Mouse (Mus musculus) embryonic fibroblast, embryonic 13.5 days (primary cell): ENCODE data around the gene Spcs2. TPM values are rescaled to one million over a fixed set of nuclear protein-coding genes. Genes with fewer than 3 reads are reported as not detected.
A peak's percentile ranks its signal among the peaks of the same experiment; 100 is the strongest.

Experiments
- H3K27ac ChIP-seq: 2 replicates; pipeline ENCODE4 v1.5.1; 2012; ENCODE audit warnings: low read length, control low read depth, inconsistent platforms; ENCODE audit not compliant: insufficient read depth
- H3K4me1 ChIP-seq: 2 replicates; pipeline ENCODE4 v1.6.1; 2011; ENCODE audit warnings: low read length; ENCODE audit not compliant: control insufficient read depth, insufficient read depth
- H3K4me3 ChIP-seq: 2 replicates; pipeline ENCODE4 v1.5.1; 2011; ENCODE audit warnings: mild to moderate bottlenecking, control low read depth, low read length; ENCODE audit not compliant: insufficient read depth
- CTCF ChIP-seq: IDR thresholded peaks from 2 replicates; pipeline ENCODE4 v1.5.1; 2011; ENCODE audit warnings: mild to moderate bottlenecking, control low read depth, low read length, moderate library complexity, borderline replicate concordance; ENCODE audit not compliant: insufficient read depth
- POLR2A ChIP-seq: IDR thresholded peaks from 2 replicates; pipeline ENCODE4 v1.6.1; 2011; ENCODE audit warnings: low read depth, mild to moderate bottlenecking, control low read depth, low read length, moderate library complexity
- polyA plus RNA-seq: library from polyadenylated mRNA; stranded (reverse); fragments of >200 nt; gene quantifications from 2 replicates; pipeline ENCODE4 v1.2.4, GENCODE M21; 2011; ENCODE audit warnings: low read depth; ENCODE audit not compliant: missing spikeins, insufficient read length

Spcs2 gene
- polyA plus RNA-seq, 1 experiment = 168 TPM

GRCm38 (mm10) chr7:99865219-99865618 lies 2.0 kb upstream of the Spcs2 start:
- Histone ChIP-seq H3K4me3 (no peak overlapping the region), H3K27ac (peak overlapping the region; percentile 87), H3K4me1 (peaks cover 5% of the 10 kb centered on the region)
- no peak for TF ChIP-seq POLR2A
- TF ChIP-seq CTCF = no peak

- H3K4me1 ChIP-seq = peaks cover 5% of the 10 kb centered on the region
- H3K27ac ChIP-seq = peak overlapping the region; percentile 87
- no peak for TF ChIP-seq CTCF
- TF ChIP-seq POLR2A = no peak
- H3K4me3 ChIP-seq = no peak overlapping the region
These were observed 1.2 kb upstream of the Spcs2 start for GRCm38 (mm10) chr7:99864241-99865028.

- TF ChIP-seq CTCF = no peak
- peak; percentile 92 for TF ChIP-seq POLR2A
- no peak within 1 kb of the TSS for H3K27ac ChIP-seq
- peak within 1 kb of the TSS; percentile 72 for H3K4me3 ChIP-seq
- H3K4me1 ChIP-seq = 0 out of 2 replicates have a peak, but pooled peaks cover 2% of the 10 kb centered on the region
These were observed 4.3 kb downstream of the Spcs2 start, which contains the start of gene Xrra1 for GRCm38 (mm10) chr7:99858813-99859585. TSS of gene Xrra1 (plus strand) at chr7:99859116.

DNA sequence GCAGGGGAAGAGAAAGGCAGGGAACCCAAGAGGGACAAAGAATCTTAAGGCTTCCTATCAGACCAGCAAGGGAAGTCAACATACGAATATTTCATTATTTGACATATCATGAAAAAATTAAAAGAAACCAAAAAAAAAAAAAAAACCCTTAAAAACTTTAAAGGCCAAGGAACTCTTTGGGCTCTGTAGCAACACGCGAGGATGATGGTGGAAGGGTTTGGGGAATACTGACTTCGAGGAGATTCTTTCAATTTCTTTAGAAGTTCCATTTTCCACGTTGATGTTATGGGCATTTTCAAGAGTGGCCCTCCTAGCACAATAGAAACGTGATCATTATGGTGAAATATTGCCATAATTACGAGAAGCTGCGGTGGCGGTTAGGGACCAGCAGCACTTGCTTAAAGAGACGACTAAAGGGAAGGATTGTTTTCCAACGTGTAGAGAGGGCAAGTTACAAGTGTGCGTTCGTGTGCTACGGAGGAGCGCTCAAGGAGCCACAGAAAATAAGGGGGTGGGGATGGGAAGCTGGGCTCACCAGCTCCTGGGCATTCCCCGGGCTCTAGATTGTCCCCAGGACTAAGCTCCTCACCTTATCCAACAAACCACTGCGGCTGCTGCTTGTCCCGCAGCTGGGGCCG lies 5.0 kb downstream of the Spcs2 start:
- TF ChIP-seq CTCF = no peak
- H3K4me3 ChIP-seq = peak overlapping the region; percentile 72

GRCm38 (mm10) chr7:99856266-99856861 lies 6.9 kb downstream of the Spcs2 start:
- TF ChIP-seq POLR2A = no peak
- TF ChIP-seq CTCF = no peak
- H3K4me1 ChIP-seq = no peaks in the 10 kb centered on the region
- H3K4me3 ChIP-seq = 0 out of 2 replicates have a peak overlapping the region, but pooled peaks have one; percentile 2
- H3K27ac ChIP-seq = no peak overlapping the region

More for the DNA sequence above, 5.0 kb downstream of the Spcs2 start:
- Histone ChIP-seq H3K27ac (no peak overlapping the region), H3K4me1 (no peaks in the 10 kb centered on the region)

GRCm38 (mm10) chr7:99854311-99854710 lies 9.0 kb downstream of the Spcs2 start:
- no peak overlapping the region for H3K27ac ChIP-seq
- no peak overlapping the region for H3K4me3 ChIP-seq
- TF ChIP-seq CTCF (no peak), POLR2A (no peak)
- no peaks in the 10 kb centered on the region; the same call in 1 of the 2 replicates for H3K4me1 ChIP-seq

GRCm38 (mm10) chr7:99853350-99853749 lies 9.9 kb downstream of the Spcs2 start:
- Histone ChIP-seq H3K4me3 (no peak overlapping the region), H3K27ac (no peak overlapping the region), H3K4me1 (no peaks in the 10 kb centered on the region; the same call in 1 of the 2 replicates)
- TF ChIP-seq POLR2A = no peak
- TF ChIP-seq CTCF = no peak

DNA sequence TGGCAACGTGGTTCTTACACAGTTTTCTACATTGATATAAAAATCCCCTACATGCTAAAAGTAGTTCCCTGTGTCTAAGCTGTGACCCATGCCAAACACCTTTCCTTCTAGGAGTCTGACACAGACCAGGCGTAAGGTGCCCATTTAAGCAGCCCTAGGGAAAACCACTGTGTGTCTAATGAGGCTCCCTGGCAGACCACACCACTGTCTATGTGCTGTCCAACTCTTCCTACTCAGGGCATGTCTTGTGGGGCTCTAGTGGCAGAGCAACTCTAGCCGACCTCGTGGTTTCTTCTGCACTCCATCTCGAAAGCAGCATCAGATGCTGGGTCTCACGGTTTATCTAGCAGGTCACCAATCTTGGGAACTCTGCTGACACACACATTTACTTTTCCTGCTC lies 11.6 kb downstream of the Spcs2 start:
- Histone ChIP-seq H3K4me1 (no peaks in the 10 kb centered on the region; the same call in 1 of the 2 replicates), H3K27ac (no peak overlapping the region), H3K4me3 (no peak overlapping the region)
- TF ChIP-seq POLR2A (no peak), CTCF (no peak)

DNA sequence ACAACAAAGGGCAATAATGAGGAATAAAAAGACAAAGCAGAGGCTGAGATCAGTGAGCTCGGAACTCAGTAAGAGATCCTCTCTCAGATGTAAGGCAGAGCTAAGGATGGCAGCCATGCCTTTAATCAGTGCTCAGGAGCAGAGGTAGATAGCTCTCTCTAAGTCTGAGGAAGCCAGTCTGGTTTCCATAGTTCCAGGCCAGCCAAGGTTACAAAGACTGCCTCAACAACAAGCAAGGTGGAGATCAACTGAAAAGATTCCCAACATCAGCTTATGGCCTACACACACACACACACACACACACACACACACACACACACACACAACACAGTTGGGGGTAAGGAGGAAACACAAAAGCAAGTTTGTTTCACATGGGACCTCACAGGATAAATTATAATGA lies 12.1 kb downstream of the Spcs2 start:
- no peak for TF ChIP-seq CTCF
- no peak for TF ChIP-seq POLR2A
- Histone ChIP-seq H3K4me1 (no peaks in the 10 kb centered on the region; the same call in 1 of the 2 replicates), H3K27ac (no peak overlapping the region), H3K4me3 (no peak overlapping the region)

- Histone ChIP-seq H3K4me1 (no peaks in the 10 kb centered on the region; the same call in 1 of the 2 replicates), H3K4me3 (no peak overlapping the region), H3K27ac (no peak overlapping the region)
- no peak for TF ChIP-seq POLR2A
- TF ChIP-seq CTCF = no peak
These were observed 12.7 kb downstream of the Spcs2 start for GRCm38 (mm10) chr7:99850534-99850933.
